Mouse (Mus musculus) midbrain, embryonic 13.5 days (tissue): ENCODE results near the gene Olfr452. TPM values are rescaled to one million over a fixed set of nuclear protein-coding genes. Genes with fewer than 3 reads are reported as not detected.

Experiments used
- polyA plus RNA-seq: library from polyadenylated mRNA; unstranded; fragments of >200 nt; fragmentation: Nextera tagmentation; extraction: Ambion mirVana; gene quantifications from 2 replicates; pipeline ENCODE4 v1.2.1, GENCODE M21; 2015

Olfr452 gene
- polyA plus RNA-seq, 1 experiment from 2014 or later = not detected

Other genes starting within 250 kb of the Olfr452 start
- not detected in 2 replicates for gene Olfr455, start 237.5 kb upstream of the Olfr452 start, polyA plus RNA-seq
- gene Tcaf3, start 187.4 kb upstream of the Olfr452 start, polyA plus RNA-seq = not detected in 2 replicates
- 1.9 and 2.3 TPM in 2 replicates for gene Tcaf2, start 139.8 kb upstream of the Olfr452 start, polyA plus RNA-seq
- gene Tcaf1, start 75.0 kb upstream of the Olfr452 start, polyA plus RNA-seq = 246 and 247 TPM in 2 replicates
- gene Olfr453, start 45.7 kb upstream of the Olfr452 start, polyA plus RNA-seq = not detected in 2 replicates
- not detected in 2 replicates for gene Olfr38, start 28.7 kb upstream of the Olfr452 start, polyA plus RNA-seq
- not detected in 2 replicates for gene Olfr450, start 26.8 kb downstream of the Olfr452 start, polyA plus RNA-seq
- gene Olfr449, start 49.3 kb downstream of the Olfr452 start, polyA plus RNA-seq = not detected in 2 replicates
- not detected in 2 replicates for gene Olfr448, start 105.3 kb downstream of the Olfr452 start, polyA plus RNA-seq
- not detected in 2 replicates for gene Olfr447, start 123.8 kb downstream of the Olfr452 start, polyA plus RNA-seq
- not detected in 2 replicates for gene Olfr446, start 136.3 kb downstream of the Olfr452 start, polyA plus RNA-seq
- not detected in 2 replicates for gene Olfr444, start 164.0 kb downstream of the Olfr452 start, polyA plus RNA-seq